Mouse (Mus musculus) layer of hippocampus, adult 18-20 months (tissue): ENCODE measurements around the gene Cx3cr1. TPM values are rescaled to one million over a fixed set of nuclear protein-coding genes. Genes with fewer than 3 reads are reported as not detected.
"Not testable (repeated sequence)": the region's sequence is repeated elsewhere in the genome, so short reads cannot be mapped to it uniquely, and the experiment has no call there.

Experiments used
- DNase-seq, 2 experiments: peaks; one replicate each; pipeline ENCODE4 v3.0.0; 2022; ENCODE audit warnings: low spot score in 2 of 2
- total RNA-seq, 2 experiments: library from RNA; stranded (reverse); gene quantifications; 2 replicates each; pipeline ENCODE4 v1.2.3; 2021

The Cx3cr1 gene
- total RNA-seq, 2 experiments from 2014 or later = 26.5 to 31.6 TPM

DNA sequence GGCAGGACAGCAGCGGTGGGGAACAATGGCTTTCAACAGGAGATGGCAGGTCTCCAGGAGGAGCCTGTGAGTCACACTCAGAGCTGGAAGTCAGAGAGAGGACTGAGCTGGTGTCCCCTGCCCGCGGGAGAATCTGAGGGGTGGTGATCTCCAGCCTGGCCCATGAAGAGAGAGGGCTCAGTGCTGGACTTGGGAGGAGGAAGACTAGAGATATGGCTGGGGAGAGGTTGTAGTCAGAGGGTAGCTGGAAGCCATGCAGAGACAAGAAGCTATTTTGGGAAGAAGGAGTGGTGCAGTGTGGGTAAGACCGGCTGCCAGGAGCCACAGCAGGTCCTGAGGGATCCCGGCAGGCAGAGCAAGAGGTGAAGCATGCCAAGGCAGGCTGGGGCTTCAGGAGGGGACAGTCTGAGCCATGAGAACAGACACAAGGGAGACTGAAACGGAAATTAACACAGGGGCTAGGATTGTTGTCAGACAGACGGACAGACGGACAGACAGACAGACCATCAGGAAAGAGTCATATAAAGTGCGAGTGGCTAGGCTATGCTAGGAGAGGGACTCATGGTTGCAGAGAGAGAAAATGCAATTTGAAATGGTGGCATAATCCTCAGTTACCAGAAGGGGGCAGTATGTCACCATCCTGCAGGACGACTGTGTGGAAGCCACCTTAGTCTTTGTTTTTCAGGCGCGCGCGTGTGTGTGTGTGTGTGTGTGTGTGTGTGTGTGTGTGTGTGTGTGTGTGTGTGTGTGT lies 42.1 kb downstream of the Cx3cr1 start:
- DNase-seq = peak in 1 of 2 experiments; percentile 68

DNA sequence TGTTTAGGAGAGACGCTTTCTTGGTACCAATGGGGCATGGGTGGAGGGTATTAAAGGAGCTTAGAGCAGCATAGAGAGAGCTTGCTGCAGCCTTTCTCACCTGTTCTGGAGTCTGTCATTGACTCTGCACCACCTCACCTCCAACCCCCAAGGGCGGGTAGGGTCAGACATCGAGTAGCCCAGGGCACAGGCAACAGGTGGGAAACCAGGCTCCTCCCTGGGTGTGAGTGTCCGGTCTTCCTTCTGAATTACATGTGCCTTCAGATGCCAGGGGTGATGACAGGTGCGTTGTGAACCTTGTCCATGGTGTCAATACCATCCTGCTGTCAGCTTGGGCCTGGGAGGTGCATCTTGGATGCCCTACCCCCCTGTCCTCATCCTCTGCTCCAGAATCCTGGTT lies 45.1 kb downstream of the Cx3cr1 start:
- no peak for DNase-seq

DNA sequence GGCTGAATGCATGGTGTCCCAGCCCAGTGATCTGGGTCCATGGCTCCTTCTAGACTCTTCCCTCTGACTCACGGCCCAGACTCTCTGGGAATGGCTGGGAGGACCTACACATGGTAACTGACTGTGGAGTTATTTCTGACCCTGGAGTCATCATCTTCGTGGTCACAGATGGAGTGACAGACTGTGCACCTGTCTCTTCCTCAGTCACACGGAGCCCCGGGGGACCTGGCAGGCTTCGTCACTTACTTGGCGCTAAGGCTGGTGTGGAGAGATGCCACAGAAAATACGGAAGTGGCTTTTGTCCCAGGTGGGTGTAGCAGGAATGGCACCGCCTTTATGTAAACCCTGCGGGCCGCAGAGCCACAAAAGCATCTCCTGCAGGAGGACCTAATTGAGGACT lies 45.5 kb downstream of the Cx3cr1 start:
- no peak for DNase-seq

DNA sequence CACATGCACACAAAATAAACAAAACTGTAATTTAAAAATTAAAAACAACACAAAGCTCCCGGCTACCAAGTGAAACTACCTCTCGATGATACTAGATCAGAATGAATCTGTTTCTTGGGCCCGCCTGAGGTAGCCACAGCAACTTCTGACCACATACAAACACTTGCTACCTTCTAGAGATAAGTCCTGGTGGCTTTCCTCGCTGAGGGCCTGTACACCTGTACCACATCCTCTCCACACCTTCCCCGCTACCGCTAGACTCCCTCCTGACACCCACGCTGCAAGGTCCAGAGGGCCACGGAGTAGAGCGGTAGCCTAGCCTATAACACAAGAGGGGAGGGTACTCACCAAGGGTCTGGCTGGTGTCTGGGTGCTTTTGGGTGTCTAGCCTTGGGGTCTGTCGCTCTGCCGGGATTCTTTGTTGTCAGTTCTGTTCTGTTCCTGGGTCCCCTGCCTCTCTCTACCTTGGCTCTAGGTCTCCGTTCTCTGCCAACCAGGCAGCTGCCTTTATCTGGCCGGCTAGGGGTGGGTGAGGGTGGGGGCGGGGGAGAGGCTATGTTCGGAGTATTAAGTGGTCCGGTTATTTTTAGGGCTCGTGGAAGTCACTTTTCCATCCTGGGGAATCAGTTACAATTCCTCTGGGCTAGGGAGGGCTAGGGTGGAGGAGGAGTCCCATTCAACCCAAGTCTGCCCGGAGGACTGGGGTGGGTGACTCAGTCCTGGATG lies 46.4 kb downstream of the Cx3cr1 start, which contains the start of gene Xirp1:
Xirp1 (minus strand) TSS at position 513 of the 726 bp plus-strand sequence.
- DNase-seq = no peak

DNA sequence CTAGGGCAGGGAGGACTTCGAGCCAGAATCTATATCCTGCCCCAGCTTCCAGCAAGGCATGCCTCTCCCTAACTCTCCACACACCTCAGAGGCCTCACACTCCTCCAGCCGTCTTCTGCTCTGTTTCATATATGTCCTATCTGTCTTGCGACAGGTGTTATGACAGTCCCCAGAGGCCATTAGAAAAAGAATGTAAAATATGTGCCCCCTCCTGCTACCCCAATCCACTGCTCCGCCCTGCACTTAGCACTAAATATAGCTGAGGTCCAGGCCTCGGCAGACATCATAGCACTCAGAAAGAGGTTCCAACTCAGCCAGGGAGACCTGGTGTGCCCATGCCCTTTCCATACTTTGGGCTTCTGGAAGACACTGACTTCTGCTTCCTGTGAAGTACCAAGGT lies 48.5 kb downstream of the Cx3cr1 start:
- DNase-seq = no peak

DNA sequence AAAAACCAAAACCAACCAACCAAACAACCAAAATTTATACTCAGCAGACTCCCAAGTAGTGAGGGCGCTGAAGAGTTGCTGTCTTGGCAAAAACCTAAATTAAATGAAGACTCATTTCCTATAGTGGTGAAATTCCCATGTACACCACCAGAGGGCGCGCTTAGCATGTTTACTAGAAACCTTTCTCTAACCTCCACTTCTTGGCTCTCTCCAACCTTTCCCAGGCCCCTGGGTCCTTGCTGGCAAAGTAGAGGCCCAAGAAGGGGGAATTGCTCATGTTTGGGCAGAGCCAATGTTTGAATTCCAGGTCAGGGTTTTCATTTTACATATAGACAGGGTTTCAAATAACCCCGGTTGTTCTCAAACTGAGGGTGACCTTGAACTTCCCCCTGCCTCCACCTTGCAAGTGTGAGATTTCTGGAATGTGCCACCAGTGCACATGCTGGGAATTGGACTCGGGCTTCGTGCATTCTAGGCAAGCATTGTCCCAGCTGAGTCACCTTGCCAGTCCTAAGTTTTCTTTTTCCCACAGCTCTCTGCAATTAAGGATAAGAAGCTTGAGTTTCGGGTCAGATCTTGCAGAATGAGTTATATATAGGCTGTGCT lies 49.3 kb downstream of the Cx3cr1 start:
- peak; percentile 55 to 87 for DNase-seq

DNA sequence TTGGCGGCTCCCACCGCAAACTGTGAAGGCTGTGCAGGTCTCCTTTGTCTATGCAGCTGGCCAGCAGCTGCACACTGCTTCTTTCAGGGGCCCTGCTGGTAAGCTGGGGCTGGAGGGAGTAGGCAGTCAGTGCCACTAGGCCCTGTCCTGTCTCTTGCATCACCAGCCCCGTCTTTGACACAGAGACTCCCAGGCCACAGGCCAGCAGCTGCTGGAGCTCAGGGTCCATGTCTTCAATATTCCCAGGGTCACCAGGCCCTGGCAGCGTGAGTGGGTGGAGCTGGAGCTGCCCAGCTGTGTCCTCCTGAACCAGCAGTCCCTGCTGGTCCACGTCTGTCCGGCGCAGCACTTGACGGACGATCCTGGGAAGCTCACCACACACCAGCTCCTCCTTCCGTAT lies 52.7 kb downstream of the Cx3cr1 start:
- no peak for DNase-seq

DNA sequence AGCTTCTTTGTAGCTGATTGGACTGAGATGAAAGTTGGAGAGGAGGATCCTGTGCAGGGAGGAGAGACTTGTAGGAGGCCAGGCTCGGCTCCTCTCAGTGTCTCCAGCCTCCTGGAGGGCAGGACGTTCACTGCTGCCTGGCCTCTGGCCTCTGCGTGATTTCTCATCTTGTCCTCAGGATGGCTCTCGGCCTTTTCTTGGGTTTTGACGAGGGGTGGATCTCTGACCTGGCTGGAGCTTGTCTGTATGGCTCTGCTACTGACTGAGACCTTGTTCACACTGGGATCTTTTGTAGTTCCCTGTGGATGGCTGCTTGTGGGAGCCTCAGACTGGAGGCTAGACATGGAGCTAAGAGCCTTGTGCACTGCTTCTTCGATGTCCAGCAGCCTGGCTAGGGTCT lies 54.9 kb downstream of the Cx3cr1 start:
- no peak for DNase-seq

DNA sequence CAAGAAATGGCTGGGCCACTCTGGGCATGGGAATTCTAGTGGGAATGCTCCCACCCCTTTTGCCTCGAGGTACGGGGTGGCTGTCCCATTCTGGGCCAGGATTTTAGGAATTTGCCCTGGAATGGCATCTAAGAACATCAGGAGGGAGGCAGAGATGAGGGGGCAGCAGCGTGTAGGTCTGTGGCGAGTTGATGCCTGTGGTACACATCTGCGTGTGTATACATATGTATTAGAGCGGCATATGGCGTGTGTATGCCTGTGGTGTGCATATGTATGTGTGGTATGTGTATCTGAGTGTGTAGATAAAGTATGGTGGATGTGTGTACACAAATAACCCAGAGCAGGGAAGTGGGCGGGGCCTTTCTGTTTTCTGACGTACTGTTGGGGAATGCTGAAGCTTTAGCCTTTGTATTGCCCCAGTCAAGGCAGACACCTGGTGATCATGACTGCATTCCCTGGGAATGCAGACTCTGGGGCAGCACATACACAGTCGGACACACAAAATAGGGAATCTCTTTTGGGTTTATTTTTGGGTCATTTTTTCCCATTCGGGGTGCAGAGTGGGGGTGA lies 56.3 kb downstream of the Cx3cr1 start:
- DNase-seq = no peak

DNA sequence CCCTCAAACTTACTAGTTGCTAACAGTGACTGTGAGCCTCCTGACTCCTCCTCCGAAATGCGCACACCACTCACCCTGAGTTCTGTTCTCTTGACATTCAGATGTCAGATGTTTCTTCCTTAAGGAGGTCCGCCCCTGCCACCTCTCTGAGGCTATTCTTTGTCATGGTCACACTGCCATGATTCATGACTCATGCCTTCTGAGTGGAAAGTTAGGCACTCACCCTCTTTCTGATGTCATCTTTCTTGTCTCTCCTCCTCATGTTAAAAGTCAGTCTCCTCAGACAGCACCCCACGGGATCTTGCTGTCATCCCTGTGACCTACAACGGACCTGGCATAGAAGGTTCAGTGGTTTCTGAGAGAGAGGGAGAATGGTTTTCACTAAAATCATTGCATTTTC lies 56.9 kb downstream of the Cx3cr1 start:
- no peak for DNase-seq

DNA sequence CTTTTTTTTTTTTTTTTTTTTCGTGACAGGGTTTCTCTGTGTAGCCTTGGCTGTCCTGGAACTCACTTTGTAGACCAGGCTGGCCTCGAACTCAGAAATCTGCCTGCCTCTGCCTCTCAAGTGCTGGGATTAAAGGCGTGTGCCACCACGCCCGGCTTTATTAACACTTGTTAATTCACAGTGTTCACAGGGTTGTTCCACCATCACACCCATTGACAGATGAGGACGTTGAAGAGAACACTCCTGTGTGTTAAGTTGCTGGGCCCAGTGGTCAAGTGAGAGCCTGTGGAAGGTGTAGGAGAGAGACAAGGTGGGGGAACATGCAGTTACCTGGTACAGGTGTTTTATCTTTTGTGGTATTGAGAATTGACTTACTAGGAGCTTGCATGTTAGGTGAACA lies 57.5 kb downstream of the Cx3cr1 start:
- DNase-seq = not testable (repeated sequence)

DNA sequence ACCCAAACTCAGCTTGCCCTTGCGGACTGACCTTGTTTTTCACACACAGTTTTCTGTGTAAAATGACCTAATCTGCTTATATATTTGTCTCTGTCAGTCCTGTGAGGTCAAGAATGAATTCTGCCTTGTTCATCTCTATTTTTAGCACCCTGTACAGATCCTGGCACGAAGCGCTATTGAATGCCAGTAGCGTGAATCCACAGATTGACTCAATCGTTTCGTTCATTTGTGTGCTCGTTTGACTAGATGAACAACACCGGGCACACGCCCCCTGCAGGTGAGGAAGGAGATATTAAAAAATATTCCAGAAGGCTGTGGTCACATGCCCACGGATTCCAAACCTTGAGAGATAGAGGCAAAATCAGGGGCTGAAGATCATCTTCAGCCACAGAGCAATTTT lies 58.1 kb downstream of the Cx3cr1 start:
- DNase-seq = peak; percentile 78 to 87

DNA sequence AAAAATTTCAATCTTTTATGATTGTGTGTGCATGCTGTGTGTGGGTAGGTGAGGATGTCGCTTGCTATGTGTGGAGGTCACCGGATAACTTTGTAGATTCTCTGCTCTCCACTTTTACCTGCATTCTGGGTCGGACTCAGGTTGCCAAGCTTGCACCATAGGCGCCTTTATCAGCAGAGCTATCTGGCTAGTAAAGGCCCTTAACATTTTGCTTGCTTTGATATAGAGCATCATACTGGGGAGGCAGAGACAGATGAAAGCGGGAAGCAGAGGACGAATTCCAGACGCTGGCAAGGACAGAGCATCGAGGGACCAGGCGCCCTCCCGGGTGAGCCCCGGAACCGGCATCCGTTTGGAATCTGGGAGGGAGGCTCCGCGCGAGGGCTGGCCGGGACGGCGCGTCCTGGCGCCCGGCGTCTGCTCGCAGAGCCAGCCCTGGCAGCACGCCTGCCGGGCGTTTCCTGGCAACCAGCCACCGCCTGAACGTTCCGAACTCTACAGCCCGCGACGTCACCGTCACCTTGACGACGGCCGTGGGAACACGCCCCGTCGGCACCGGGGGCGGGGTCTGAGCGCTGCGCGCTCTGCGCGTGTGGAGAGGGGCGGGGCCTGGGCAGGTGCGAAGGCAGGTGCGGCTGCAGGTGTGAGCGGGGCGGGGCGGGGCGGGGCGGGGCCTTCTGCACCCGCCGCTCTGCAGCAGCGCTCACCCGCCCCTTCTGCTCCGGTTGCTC lies 58.7 kb downstream of the Cx3cr1 start:
- peak; percentile 97 to 99 for DNase-seq

DNA sequence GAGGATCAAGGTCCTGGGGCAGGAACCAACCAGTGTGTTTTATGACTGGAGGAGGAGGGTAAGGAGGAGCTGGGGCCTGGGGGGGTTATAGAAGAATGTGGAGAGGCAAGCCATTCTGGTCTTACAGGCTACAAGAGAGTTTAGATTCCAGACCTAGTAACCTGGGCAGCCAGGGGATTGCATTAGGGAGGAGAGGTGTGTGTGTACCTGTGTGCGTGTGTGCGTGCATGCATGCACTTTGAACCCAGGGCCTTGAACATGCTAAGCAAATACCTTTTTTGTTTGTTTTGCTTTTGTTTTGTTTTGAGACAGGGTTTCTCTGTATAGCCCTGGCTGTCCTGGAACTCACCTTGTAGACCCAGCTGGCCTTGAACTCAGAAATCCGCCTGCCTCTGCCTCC lies 59.8 kb downstream of the Cx3cr1 start:
- no peak for DNase-seq

DNA sequence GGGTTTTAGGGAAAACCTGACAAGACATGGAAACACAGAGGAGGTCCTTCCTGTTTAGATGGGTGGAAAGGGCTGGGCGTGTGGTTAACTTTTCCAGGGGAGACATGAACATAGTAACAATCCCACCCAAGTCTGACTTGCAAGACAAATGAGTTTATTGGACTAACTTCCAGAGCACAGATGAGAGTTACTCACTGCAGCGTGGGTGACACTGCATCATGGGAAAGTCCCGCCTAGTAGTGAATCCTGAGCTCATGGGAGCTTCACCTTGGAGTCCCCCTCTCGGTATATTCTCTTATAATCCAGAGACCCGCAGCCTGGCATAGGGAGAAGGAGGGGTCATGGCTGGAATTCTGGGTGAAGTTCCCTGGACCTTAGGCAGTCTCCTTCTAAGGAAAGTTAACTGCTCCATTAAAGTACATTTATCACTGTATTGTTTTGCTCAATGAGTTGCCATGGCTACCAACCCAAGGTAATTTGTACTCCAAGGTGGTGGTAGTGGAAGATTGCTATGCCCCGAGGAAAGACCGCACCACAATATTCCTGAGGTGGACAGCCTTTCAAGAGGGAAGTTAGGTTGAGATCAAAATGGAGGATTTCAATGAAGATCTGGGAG lies 60.3 kb downstream of the Cx3cr1 start:
- DNase-seq = peak in 1 of 2 experiments; percentile 43

DNA sequence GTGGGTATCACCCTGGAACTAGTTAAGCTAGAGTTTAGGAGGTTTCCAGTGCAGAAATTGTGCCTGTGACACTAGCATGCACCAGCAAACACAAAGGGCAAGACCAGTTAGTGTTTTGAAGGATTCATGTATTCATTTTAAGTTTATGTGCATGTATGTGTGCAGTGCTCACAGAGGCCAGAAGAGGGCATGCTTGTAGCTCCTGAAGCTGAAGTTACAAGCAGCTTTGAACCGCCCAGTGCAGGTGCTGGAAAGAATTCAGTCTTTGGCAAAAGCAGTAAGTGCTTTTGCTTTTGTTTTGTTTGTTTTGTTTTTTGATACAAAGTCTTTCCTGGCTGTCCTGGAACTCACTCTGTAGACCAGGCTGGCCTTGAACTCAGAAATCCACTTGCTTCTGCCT lies 61.8 kb downstream of the Cx3cr1 start:
- DNase-seq = no peak

DNA sequence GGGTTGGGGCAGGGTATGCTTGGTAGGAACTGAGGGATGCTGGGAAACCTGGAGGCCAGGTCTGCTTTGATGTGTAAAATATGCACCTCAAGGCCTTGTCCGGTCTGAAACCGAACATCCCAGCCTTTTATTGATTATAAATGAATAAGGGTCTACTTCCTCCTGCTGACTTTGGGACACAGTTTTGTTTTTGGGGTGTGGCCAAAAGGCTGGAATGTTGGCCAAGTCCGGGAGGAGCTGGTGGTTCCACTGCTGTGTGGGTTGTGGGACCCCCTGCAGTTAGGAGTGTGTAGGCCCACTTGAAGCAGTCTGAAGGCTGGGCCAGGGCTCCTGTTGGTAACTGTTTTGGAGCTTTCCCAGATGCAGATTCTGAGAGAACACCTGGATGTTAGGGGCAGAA lies 63.7 kb downstream of the Cx3cr1 start:
- no peak for DNase-seq

DNA sequence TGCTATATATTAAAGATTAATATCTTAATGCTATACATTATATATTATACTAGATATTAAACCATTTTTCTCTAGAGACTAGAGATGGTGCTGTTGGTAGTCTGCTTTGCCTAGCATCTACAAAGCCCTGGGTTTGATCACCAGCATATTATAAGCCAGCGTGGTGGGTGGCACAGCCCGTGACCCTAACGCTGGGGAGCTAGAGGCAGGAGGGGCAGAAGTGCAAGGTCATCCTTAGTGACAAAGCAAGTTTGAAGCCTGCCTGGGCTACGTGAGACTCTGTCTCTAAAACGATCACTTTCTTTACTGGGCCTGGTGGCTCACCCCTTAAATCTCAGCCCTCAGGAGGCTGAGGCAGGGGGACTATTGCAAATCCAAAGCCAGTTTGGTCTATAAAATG lies 66.8 kb downstream of the Cx3cr1 start:
- DNase-seq = no peak

DNA sequence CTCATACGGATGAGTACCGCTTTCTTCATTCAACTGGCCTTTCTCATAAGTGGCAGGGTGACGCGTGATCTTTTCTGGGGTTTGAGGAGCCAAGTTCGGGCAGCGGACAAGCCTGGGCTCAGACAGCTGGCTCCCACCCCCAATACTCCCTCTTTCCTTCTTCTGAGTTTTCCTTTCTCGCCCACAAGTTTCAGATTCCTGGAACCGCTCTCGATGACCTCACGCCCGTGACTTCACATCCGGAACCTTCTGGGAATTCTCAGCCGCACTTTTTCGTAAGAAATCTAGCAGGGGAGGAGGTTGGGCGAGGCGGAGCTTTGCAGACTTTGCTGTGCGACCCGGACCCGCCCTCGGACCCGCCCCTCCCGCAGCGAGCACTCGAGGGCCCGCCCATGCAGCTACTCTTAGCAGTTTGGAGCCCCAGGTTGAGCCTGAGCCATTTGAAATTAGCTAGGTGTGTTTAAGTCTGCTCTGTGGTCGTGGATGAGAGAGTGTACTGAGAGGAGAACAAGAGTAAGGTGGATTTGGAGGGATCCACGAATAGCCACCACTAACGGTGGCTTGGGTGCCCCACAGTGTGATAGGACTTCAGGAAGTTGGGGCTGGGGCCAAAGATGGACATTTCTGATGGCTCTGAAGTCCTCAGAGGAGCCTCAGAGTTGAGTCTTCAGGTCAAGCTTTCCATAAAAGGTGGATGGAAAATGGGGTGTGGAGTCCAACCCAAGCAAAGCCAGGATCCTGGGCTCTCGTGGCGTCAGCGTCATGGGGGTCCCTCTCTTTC lies 67.5 kb downstream of the Cx3cr1 start:
- peak in 1 of 2 experiments; percentile 66 for DNase-seq

DNA sequence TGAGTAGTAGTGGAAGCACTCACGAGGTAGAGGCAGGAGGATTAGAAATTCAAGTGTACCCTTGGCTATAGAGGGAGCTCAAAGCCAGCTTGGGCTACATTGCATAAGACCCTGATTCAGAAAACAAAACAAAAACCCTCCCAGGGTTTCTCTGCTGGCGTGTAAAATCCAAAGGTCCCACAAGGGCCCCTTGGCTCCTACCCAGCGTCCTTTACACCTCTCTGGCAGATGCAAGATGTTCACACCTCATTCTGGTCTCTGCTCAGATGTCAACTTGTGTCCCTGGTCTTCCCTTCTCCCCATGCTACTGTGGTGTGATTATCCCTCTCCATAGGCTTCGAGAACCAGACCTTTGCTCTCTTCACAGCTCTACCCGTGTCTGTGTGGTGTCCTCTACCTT lies 68.9 kb downstream of the Cx3cr1 start:
- DNase-seq = no peak
